Mouse (Mus musculus) embryo, embryonic 11.5 days (tissue): Measurements from ENCODE around the gene Slc29a3.
"Not testable (repeated sequence)": the region's sequence is repeated elsewhere in the genome, so short reads cannot be mapped to it uniquely, and the experiment has no call there.

Source experiments
- DNase-seq: peaks from one replicate; pipeline ENCODE4 v3.0.0-alpha.2; 2012; ENCODE audit warnings: low read depth, low spot score

Slc29a3 gene

GRCm38 (mm10) chr10:60727301-60727700 is 25.3 kb downstream of the Slc29a3 start:
- no peak for DNase-seq

DNA sequence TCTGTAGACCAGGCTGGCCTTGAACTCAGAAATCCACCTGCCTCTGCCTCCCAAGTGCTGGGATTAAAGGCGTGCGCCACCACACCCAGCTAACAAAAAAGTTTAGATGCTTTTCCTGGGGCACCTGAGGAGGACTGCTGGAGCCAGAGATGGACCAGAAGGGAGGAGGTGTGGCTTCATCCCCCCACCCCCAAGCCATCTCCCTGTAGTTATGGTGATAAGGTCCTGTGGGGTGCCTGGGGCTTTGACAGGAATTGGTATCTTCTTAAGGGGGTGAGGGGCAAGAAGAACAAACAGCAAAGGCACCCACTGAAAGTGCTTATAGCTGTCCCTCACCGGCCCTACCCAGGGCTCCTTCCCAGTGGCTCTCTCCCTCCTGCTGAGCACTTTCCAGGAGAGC is 25.7 kb downstream of the Slc29a3 start:
- DNase-seq, result no peak

GRCm38 (mm10) chr10:60724496-60724895 is 28.1 kb downstream of the Slc29a3 start:
- DNase-seq, result no peak

- no peak for DNase-seq
These were observed 29.2 kb downstream of the Slc29a3 start for GRCm38 (mm10) chr10:60723345-60723744.

- no peak for DNase-seq
These were observed 31.0 kb downstream of the Slc29a3 start for GRCm38 (mm10) chr10:60721640-60722039.

DNA sequence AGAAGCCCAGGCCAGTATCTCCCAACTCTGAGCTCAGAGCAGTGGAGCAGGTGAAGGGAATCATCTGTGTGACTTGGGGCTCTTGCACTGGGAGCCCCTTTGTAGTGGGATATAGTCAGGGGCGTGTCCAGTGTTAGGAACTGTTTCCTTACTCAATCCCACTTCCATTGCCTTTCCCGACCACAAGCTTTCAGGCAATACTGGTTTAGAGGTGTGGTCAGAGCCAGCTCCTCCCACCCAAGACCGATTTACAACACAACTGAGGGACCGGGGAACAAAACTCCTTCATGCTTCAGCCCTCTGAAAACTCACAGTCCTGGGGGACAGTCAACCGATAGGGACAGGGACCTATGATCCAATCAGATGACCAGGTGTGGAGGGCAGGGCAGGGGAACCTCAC is 32.1 kb downstream of the Slc29a3 start:
- DNase-seq, result no peak

DNA sequence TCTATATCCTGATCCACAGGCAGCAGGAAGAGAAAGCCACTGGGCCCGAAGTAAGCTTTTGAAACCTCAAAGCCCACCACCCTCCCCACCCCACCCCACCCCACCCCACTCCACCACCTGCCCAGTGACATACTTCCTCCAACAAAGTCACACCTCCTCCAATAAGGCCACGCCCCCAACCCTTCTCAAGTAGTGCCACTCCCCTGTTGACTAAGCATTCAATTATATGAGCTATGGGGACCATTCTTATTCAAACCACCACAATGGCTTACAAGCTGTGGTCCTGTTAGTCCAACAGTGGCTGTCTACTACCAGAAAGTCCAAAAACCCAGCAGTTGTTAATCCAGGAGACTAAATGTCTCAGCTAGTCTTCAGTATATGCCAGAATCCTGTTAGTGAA is 34.1 kb downstream of the Slc29a3 start:
- no peak for DNase-seq

- no peak for DNase-seq
These were observed 36.1 kb downstream of the Slc29a3 start for GRCm38 (mm10) chr10:60716449-60716848.

DNA sequence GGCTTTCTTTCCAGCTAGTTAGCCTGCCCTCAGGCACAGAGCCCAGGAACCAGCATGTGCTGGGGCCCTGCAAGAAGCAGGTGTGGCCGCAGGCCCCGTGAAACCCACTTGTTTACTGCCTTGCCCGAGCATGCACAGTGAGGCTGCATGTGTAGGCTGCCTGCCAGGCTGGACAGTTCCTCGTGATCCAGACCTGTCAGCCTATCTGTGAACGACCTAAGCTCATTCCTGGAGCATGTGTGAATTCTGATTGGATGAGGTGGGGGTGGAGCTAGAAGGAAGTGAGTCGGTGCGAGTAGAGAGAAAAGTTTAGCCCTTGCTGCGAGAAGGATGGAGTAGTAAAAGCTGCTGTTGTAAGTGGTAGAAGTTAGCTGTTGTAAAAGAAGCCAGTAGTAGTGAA is 40.3 kb downstream of the Slc29a3 start:
- not testable (repeated sequence) for DNase-seq

DNA sequence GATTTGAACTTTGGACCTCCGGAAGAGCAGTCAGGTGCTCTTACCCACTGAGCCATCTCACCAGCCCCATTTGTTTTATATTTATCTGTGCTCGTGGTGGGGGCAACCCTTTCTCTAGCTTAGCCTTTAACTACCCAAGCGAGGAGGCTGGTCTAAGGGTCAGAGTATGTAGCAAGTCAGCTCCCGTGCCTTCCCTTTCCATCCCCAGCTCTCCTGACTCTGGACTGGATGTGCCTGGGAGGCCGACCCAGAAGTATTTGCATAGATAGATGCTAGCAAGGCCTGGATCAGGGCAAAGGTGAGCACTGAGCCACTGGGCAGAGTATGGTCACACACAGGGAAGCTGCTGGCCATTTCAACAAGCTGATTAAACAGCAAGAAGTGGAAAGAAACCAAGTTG is 43.8 kb downstream of the Slc29a3 start:
- DNase-seq, result no peak

- no peak for DNase-seq
These were observed 46.3 kb downstream of the Slc29a3 start for GRCm38 (mm10) chr10:60706268-60706667.

- DNase-seq, result no peak
These were observed 47.5 kb downstream of the Slc29a3 start for GRCm38 (mm10) chr10:60705134-60705533.

GRCm38 (mm10) chr10:60697775-60698174 is 54.8 kb downstream of the Slc29a3 start:
- DNase-seq, result no peak

DNA sequence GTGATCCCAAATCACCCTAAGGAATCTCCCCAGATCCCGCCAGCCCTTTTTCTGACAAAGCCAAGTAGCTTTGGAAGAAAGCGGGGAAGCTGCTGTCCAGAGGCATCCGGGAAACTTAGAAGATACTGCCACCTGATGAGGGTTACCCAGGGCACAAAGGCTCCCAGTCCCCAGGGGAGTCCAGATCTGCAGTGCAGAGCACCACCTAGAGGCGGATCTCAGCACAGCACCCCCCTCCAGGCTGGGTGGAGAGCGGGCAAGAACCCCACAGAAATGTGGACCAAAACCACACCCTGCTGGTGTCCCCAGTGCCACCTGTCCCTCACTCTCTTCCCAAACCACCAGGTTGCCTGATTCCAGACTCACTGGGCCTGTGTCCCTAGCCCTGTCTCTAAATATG is 55.6 kb downstream of the Slc29a3 start:
- DNase-seq, result no peak

DNA sequence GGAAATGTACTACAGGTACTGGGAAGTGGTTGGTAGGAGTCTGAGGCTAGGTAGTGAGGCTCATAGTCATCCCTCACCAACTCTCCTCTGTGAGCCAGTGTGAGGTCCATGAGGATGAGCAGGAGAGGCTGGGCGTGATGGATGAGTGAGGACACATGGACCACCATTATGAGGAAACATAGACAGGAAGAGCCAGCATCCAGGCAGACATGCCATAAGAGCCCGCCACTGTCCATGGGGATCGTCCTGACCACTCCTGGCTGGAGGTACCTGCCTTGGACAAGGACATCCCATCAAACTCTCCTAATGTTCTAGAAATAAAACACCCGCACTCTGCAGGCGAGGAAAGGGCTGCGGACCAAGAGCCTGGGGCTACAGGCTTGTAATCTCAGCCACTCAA is 56.2 kb downstream of the Slc29a3 start, which contains the start of gene Cdh23:
Gene Cdh23 (minus strand): TSS at position 101 of the 400 bp plus-strand sequence.
- DNase-seq, result no peak

GRCm38 (mm10) chr10:60691671-60692390 is 60.8 kb downstream of the Slc29a3 start:
- DNase-seq, result no peak

GRCm38 (mm10) chr10:60690960-60691359 is 61.6 kb downstream of the Slc29a3 start:
- no peak for DNase-seq

DNA sequence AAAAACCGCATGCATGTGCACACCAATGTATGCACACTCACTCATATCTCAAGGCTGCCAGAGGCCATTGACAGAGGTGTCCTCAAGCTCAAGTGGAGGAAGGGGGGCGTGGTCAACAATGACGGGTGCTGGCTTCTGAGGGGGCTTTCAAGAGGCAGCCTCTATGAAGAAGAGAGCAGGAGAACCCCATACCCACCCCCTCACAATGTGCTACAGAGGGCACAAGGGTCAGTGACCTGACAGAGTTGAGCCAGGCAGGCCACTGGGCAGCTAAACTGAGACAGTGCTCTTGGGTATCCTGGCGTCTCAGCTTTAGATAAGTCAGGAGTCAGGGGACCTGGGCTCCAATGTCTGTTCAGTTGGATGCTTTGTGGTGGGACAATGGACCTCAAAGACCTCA is 63.2 kb downstream of the Slc29a3 start:
- no peak for DNase-seq

DNA sequence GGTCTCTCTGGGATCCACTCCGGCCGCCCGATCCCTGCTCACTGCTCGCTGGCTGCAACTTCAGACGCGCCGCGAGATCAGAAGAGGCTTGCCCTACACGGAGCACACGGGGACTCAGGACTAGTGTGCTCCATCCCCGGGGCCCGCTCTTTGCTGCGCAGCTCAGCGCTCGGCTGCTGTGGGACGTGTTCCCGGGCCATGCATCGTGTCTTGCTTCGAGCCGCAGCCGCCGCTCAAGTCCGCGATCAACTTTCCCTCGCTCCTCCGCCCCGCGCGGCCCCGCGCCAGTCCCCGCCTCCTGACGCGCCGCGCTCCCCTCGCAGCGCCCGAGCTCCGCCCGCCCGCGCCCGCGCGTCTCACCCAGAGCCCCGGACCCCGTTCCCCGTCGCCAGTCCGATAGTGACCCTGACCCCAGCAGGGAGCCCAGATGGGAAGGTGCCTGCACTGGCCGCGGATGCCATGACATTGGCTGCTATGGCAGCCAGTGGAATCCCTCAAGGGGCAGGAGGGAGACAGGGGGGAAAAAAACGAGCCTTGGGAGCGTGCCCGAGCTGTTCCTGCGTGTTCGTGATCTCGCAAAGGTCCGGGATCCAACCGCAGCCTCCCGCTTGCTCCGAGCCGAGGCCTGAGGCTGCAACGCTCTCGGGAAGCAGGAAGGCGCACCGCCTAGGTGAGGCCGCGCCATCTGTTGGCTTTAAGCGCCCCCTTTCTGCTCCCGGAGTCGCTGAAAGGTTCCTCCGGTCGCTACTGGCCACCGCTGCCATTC is 65.4 kb downstream of the Slc29a3 start:
- no peak for DNase-seq

- no peak for DNase-seq
These were observed 66.0 kb downstream of the Slc29a3 start for GRCm38 (mm10) chr10:60686641-60686975.

- no peak for DNase-seq
These were observed 66.6 kb downstream of the Slc29a3 start for GRCm38 (mm10) chr10:60685764-60686640.

- no peak for DNase-seq
These were observed 73.7 kb downstream of the Slc29a3 start for GRCm38 (mm10) chr10:60678926-60679325.
